Mouse (Mus musculus): ENCODE measurements around the gene Tbc1d2b. TPM values are rescaled to one million over a fixed set of nuclear protein-coding genes. Genes with fewer than 3 reads are reported as not detected.

The Tbc1d2b gene
- polyA plus RNA-seq, 1 experiment = 2.9 TPM

- Histone ChIP-seq H3K36me3 (ENCODE audit: control insufficient read depth, insufficient read depth) (no peaks in the 10 kb centered on the region), H3K79me2 (ENCODE audit: control insufficient read depth, insufficient read depth) (no peaks in the 10 kb centered on the region), H3K4me2 (ENCODE audit: low read depth) (no peak overlapping the region), H3K4me3 (no peak overlapping the region), H3ac (ENCODE audit: control insufficient read depth, insufficient read length) (no peak overlapping the region), H3K27me3 (ENCODE audit: control insufficient read depth, insufficient read depth, insufficient read length) (no peaks in the 10 kb centered on the region)
- TF ChIP-seq USF1 (IDR thresholded peaks at IDR 0.05; ENCODE audit: low read depth) (no peak), MYOG (IDR thresholded peaks at IDR 0.05; ENCODE audit: control insufficient read depth in 1 of 3, insufficient read depth in 1 of 3, insufficient read length in 2 of 3, low read depth in 2 of 3) (no peak), E2F4 (IDR thresholded peaks at IDR 0.05; ENCODE audit: insufficient read depth) (no peak), TCF12 (IDR thresholded peaks at IDR 0.05; ENCODE audit: insufficient read depth, poor library complexity, severe bottlenecking) (no peak), POLR2A (IDR thresholded peaks at IDR 0.05; ENCODE audit: insufficient read length, low read depth) (no peak), MYOD1 (IDR thresholded peaks at IDR 0.05; ENCODE audit: control insufficient read depth in 1 of 3, insufficient read length in 2 of 3, low read depth in 2 of 3) (no peak), CEBPB (IDR thresholded peaks at IDR 0.05; ENCODE audit: insufficient read depth, poor library complexity, severe bottlenecking) (no peak), MAX (IDR thresholded peaks at IDR 0.05; ENCODE audit: low read depth) (no peak), TCF3 (IDR thresholded peaks at IDR 0.05; ENCODE audit: insufficient read length, low read depth) (no peak), POLR2AphosphoS2 (IDR thresholded peaks at IDR 0.05; ENCODE audit: insufficient read length, low read depth) (no peak), REST (IDR thresholded peaks at IDR 0.05; ENCODE audit: insufficient read depth, insufficient read length) (no peak), SRF (IDR thresholded peaks at IDR 0.05; ENCODE audit: control insufficient read depth, insufficient read length, low read depth) (no peak)
Observed at GRCm38 (mm10) chr9:90262063-90262462, 8.5 kb downstream of the Tbc1d2b start.

GRCm38 (mm10) chr9:90260600-90261375 lies 9.8 kb downstream of the Tbc1d2b start:
- TF ChIP-seq SRF (IDR thresholded peaks at IDR 0.05; ENCODE audit: control insufficient read depth, insufficient read length, low read depth) (no peak), POLR2AphosphoS2 (IDR thresholded peaks at IDR 0.05; ENCODE audit: insufficient read length, low read depth) (no peak), MYOD1 (IDR thresholded peaks at IDR 0.05; ENCODE audit: control insufficient read depth in 1 of 3, insufficient read length in 2 of 3, low read depth in 2 of 3) (no peak), USF1 (IDR thresholded peaks at IDR 0.05; ENCODE audit: low read depth) (no peak), TCF12 (IDR thresholded peaks at IDR 0.05; ENCODE audit: insufficient read depth, poor library complexity, severe bottlenecking) (no peak), MYOG (IDR thresholded peaks at IDR 0.05; ENCODE audit: control insufficient read depth in 1 of 3, insufficient read depth in 1 of 3, insufficient read length in 2 of 3, low read depth in 2 of 3) (no peak), POLR2A (IDR thresholded peaks at IDR 0.05; ENCODE audit: insufficient read length, low read depth) (no peak), MAX (IDR thresholded peaks at IDR 0.05; ENCODE audit: low read depth) (no peak), E2F4 (IDR thresholded peaks at IDR 0.05; ENCODE audit: insufficient read depth) (no peak), CEBPB (IDR thresholded peaks at IDR 0.05; ENCODE audit: insufficient read depth, poor library complexity, severe bottlenecking) (no peak), TCF3 (IDR thresholded peaks at IDR 0.05; ENCODE audit: insufficient read length, low read depth) (no peak), REST (IDR thresholded peaks at IDR 0.05; ENCODE audit: insufficient read depth, insufficient read length) (no peak)
- H3K4me2 ChIP-seq (ENCODE audit: low read depth) = no peak overlapping the region

GRCm38 (mm10) chr9:90260079-90260478 lies 10.5 kb downstream of the Tbc1d2b start:
- no peaks in the 10 kb centered on the region for H3K36me3 ChIP-seq (ENCODE audit: control insufficient read depth, insufficient read depth)
- no peak overlapping the region for H3K4me2 ChIP-seq (ENCODE audit: low read depth)
- no peaks in the 10 kb centered on the region for H3K79me2 ChIP-seq (ENCODE audit: control insufficient read depth, insufficient read depth)
- no peaks in the 10 kb centered on the region for H3K27me3 ChIP-seq (ENCODE audit: control insufficient read depth, insufficient read depth, insufficient read length)
- no peak overlapping the region for H3ac ChIP-seq (ENCODE audit: control insufficient read depth, insufficient read length)
- H3K4me3 ChIP-seq = no peak overlapping the region
- TF ChIP-seq E2F4 (IDR thresholded peaks at IDR 0.05; ENCODE audit: insufficient read depth) (no peak), REST (IDR thresholded peaks at IDR 0.05; ENCODE audit: insufficient read depth, insufficient read length) (no peak), SRF (IDR thresholded peaks at IDR 0.05; ENCODE audit: control insufficient read depth, insufficient read length, low read depth) (no peak), MAX (IDR thresholded peaks at IDR 0.05; ENCODE audit: low read depth) (no peak), MYOG (IDR thresholded peaks at IDR 0.05; ENCODE audit: control insufficient read depth in 1 of 3, insufficient read depth in 1 of 3, insufficient read length in 2 of 3, low read depth in 2 of 3) (no peak), CEBPB (IDR thresholded peaks at IDR 0.05; ENCODE audit: insufficient read depth, poor library complexity, severe bottlenecking) (no peak), POLR2AphosphoS2 (IDR thresholded peaks at IDR 0.05; ENCODE audit: insufficient read length, low read depth) (no peak)

More at GRCm38 (mm10) chr9:90260600-90261375, 9.8 kb downstream of the Tbc1d2b start:
- no peaks in the 10 kb centered on the region for H3K27me3 ChIP-seq (ENCODE audit: control insufficient read depth, insufficient read depth, insufficient read length)
- H3K4me3 ChIP-seq = no peak overlapping the region
- no peaks in the 10 kb centered on the region for H3K79me2 ChIP-seq (ENCODE audit: control insufficient read depth, insufficient read depth)
- H3K36me3 ChIP-seq (ENCODE audit: control insufficient read depth, insufficient read depth) = no peaks in the 10 kb centered on the region
- H3ac ChIP-seq (ENCODE audit: control insufficient read depth, insufficient read length) = no peak overlapping the region

- Histone ChIP-seq H3K4me3 (no peak overlapping the region), H3K4me2 (ENCODE audit: low read depth) (no peak overlapping the region), H3ac (ENCODE audit: control insufficient read depth, insufficient read length) (no peak overlapping the region), H3K27me3 (ENCODE audit: control insufficient read depth, insufficient read depth, insufficient read length) (no peaks in the 10 kb centered on the region), H3K36me3 (ENCODE audit: control insufficient read depth, insufficient read depth) (no peaks in the 10 kb centered on the region), H3K79me2 (ENCODE audit: control insufficient read depth, insufficient read depth) (no peaks in the 10 kb centered on the region)
- no peak for TF ChIP-seq SRF (IDR thresholded peaks at IDR 0.05; ENCODE audit: control insufficient read depth, insufficient read length, low read depth)
- TF ChIP-seq MYOG (IDR thresholded peaks at IDR 0.05; ENCODE audit: control insufficient read depth in 1 of 3, insufficient read depth in 1 of 3, insufficient read length in 2 of 3, low read depth in 2 of 3) = no peak
- no peak for TF ChIP-seq CEBPB (IDR thresholded peaks at IDR 0.05; ENCODE audit: insufficient read depth, poor library complexity, severe bottlenecking)
- TF ChIP-seq POLR2A (IDR thresholded peaks at IDR 0.05; ENCODE audit: insufficient read length, low read depth) = no peak
- TF ChIP-seq USF1 (IDR thresholded peaks at IDR 0.05; ENCODE audit: low read depth) = no peak
- no peak for TF ChIP-seq MAX (IDR thresholded peaks at IDR 0.05; ENCODE audit: low read depth)
- TF ChIP-seq MYOD1 (IDR thresholded peaks at IDR 0.05; ENCODE audit: control insufficient read depth in 1 of 3, insufficient read length in 2 of 3, low read depth in 2 of 3) = no peak
- no peak for TF ChIP-seq POLR2AphosphoS2 (IDR thresholded peaks at IDR 0.05; ENCODE audit: insufficient read length, low read depth)
- no peak for TF ChIP-seq REST (IDR thresholded peaks at IDR 0.05; ENCODE audit: insufficient read depth, insufficient read length)
- TF ChIP-seq TCF12 (IDR thresholded peaks at IDR 0.05; ENCODE audit: insufficient read depth, poor library complexity, severe bottlenecking) = no peak
- no peak for TF ChIP-seq E2F4 (IDR thresholded peaks at IDR 0.05; ENCODE audit: insufficient read depth)
Observed at GRCm38 (mm10) chr9:90259400-90259950, 11.1 kb downstream of the Tbc1d2b start.
